Mouse (Mus musculus) erythroblast, embryonic 14.5 days (primary cell): ENCODE results near the gene Nr2c1.

Source experiments
- GATA1 ChIP-seq: IDR thresholded peaks from 2 replicates; pipeline ENCODE4 v1.6.1; 2012; ENCODE audit warnings: low read length, inconsistent platforms, mixed read lengths
- TAL1 ChIP-seq: IDR thresholded peaks from 3 replicates; pipeline ENCODE4 v1.6.1; 2012; ENCODE audit warnings: low read length, inconsistent platforms, mixed read lengths

- no peak for TF ChIP-seq GATA1
- no peak for TF ChIP-seq TAL1
Observed at GRCm38 (mm10) chr10:94142427-94142826, 5.4 kb upstream of the Nr2c1 start.
